Mouse (Mus musculus): ENCODE results near the gene Capzb. TPM values are rescaled to one million over a fixed set of nuclear protein-coding genes. Genes with fewer than 3 reads are reported as not detected.

Capzb gene
- total RNA-seq, 4 experiments from 2014 or later = 354 to 406 (median 379) TPM

- no peak for DNase-seq (ENCODE audit: low spot score)
Measured at GRCm38 (mm10) chr4:139265783-139266499, 73.2 kb downstream of the Capzb start.

GRCm38 (mm10) chr4:139266500-139266865, 73.8 kb downstream of the Capzb start:
- DNase-seq (ENCODE audit: low spot score) = no peak

GRCm38 (mm10) chr4:139267335-139267734, 74.6 kb downstream of the Capzb start:
- DNase-seq (ENCODE audit: low spot score) = no peak

GRCm38 (mm10) chr4:139268242-139268641, 75.5 kb downstream of the Capzb start:
- DNase-seq (ENCODE audit: low spot score) = no peak

- no peak for DNase-seq (ENCODE audit: low spot score)
Measured at GRCm38 (mm10) chr4:139270168-139270567, 77.5 kb downstream of the Capzb start.

- DNase-seq (ENCODE audit: low spot score) = no peak
Measured at GRCm38 (mm10) chr4:139271562-139271961, 78.9 kb downstream of the Capzb start.

- no peak for DNase-seq (ENCODE audit: low spot score)
Measured at GRCm38 (mm10) chr4:139272951-139273680, 80.4 kb downstream of the Capzb start.

- no peak for DNase-seq (ENCODE audit: low spot score)
Measured at GRCm38 (mm10) chr4:139274573-139274972, 81.9 kb downstream of the Capzb start.

GRCm38 (mm10) chr4:139276411-139276810, 83.7 kb downstream of the Capzb start:
- no peak for DNase-seq (ENCODE audit: low spot score)

- DNase-seq (ENCODE audit: low spot score) = no peak
Measured at GRCm38 (mm10) chr4:139280530-139280929, 87.8 kb downstream of the Capzb start.

- no peak for DNase-seq (ENCODE audit: low spot score)
Measured at GRCm38 (mm10) chr4:139281791-139282345, 89.2 kb downstream of the Capzb start.

GRCm38 (mm10) chr4:139282955-139283417, 90.3 kb downstream of the Capzb start:
- peak; percentile 38 for DNase-seq (ENCODE audit: low spot score)

- no peak for DNase-seq (ENCODE audit: low spot score)
Measured at GRCm38 (mm10) chr4:139284877-139285276, 92.2 kb downstream of the Capzb start.

- no peak for DNase-seq (ENCODE audit: low spot score)
Measured at GRCm38 (mm10) chr4:139286234-139286633, 93.5 kb downstream of the Capzb start.

GRCm38 (mm10) chr4:139287122-139287863, 94.6 kb downstream of the Capzb start:
- DNase-seq (ENCODE audit: low spot score) = peak; percentile 91

GRCm38 (mm10) chr4:139289017-139289416, 96.3 kb downstream of the Capzb start:
- DNase-seq (ENCODE audit: low spot score) = no peak

- DNase-seq (ENCODE audit: low spot score) = no peak
Measured at GRCm38 (mm10) chr4:139291099-139291498, 98.4 kb downstream of the Capzb start.

- DNase-seq (ENCODE audit: low spot score) = no peak
Measured at GRCm38 (mm10) chr4:139292038-139292437, 99.3 kb downstream of the Capzb start.

- peak; percentile 45 for DNase-seq (ENCODE audit: low spot score)
Measured at GRCm38 (mm10) chr4:139297566-139297965, 104.9 kb downstream of the Capzb start.

GRCm38 (mm10) chr4:139298671-139299366, 106.1 kb downstream of the Capzb start:
- DNase-seq (ENCODE audit: low spot score) = no peak

GRCm38 (mm10) chr4:139301780-139302179, 109.1 kb downstream of the Capzb start:
- no peak for DNase-seq (ENCODE audit: low spot score)

Measured in heart, adult 8-10 months (tissue).